Mouse (Mus musculus) hindbrain, postnatal 0 days (tissue): ENCODE measurements around the gene Abcf3. TPM values are rescaled to one million over a fixed set of nuclear protein-coding genes. Genes with fewer than 3 reads are reported as not detected.

Experiments
- ATAC-seq: fragments of 200-750 bp; cut with Nextera tagmentation; 2 replicates; pipeline ENCODE4 v1.8.0; 2017; ENCODE audit warnings: mild to moderate bottlenecking, moderate TSS enrichment, moderate library complexity
- DNase-seq: peaks from one replicate; pipeline ENCODE4 v3.0.0-alpha.2; 2015; ENCODE audit warnings: low spot score
- H3K27ac ChIP-seq: fragments of 300-500 bp; sonication (generic); 2 replicates; pipeline ENCODE4 v1.5.1; 2014; ENCODE audit warnings: mild to moderate bottlenecking
- H3K27me3 ChIP-seq: fragments of 300-500 bp; sonication (generic); 2 replicates; pipeline ENCODE4 v1.6.1; 2014; ENCODE audit warnings: low read length, mixed read lengths; ENCODE audit not compliant: insufficient read depth
- H3K36me3 ChIP-seq: fragments of 300-500 bp; sonication (generic); 2 replicates; pipeline ENCODE4 v1.6.1; 2014; ENCODE audit warnings: low read length, mixed read lengths; ENCODE audit not compliant: insufficient read depth
- H3K4me1 ChIP-seq: fragments of 300-500 bp; sonication (generic); 2 replicates; pipeline ENCODE4 v1.6.1; 2014; ENCODE audit warnings: antibody characterized with exemption, low read length, mixed read lengths; ENCODE audit not compliant: insufficient read depth
- H3K4me2 ChIP-seq: fragments of 300-500 bp; sonication (generic); 2 replicates; pipeline ENCODE4 v1.6.1; 2014; ENCODE audit warnings: low read depth, mild to moderate bottlenecking, low read length, moderate library complexity, mixed read lengths
- H3K4me3 ChIP-seq: fragments of 300-500 bp; sonication (generic); 2 replicates; pipeline ENCODE4 v1.5.1; 2014; ENCODE audit warnings: low read length
- H3K9ac ChIP-seq: fragments of 300-500 bp; sonication (generic); replicated peaks from 2 replicates; pipeline ENCODE4 v1.6.1; 2014; ENCODE audit warnings: mild to moderate bottlenecking, low read length, moderate library complexity, mixed read lengths
- H3K9me3 ChIP-seq: fragments of 300-500 bp; sonication (generic); 2 replicates; pipeline ENCODE4 v1.6.1; 2016; ENCODE audit warnings: low read length, mixed read lengths
- CTCF ChIP-seq: IDR thresholded peaks from 2 replicates; pipeline ENCODE4 v1.5.1; 2016; ENCODE audit warnings: antibody characterized with exemption, control low read depth, low read depth
- WGBS: fragments of 180-500 bp; shearing (Covaris S2); extraction: QIAGEN DNeasy Blood & Tissue Kit; methylation state at CpG from one replicate; pipeline ENCODE4 v1.1.7; 2014; 5-methylcytosine and 5-hydroxymethylcytosine counted together
- polyA plus RNA-seq: library from polyadenylated mRNA; unstranded; fragments of >200 nt; fragmentation: Nextera tagmentation; extraction: Ambion mirVana; gene quantifications from 2 replicates; pipeline ENCODE4 v1.2.1, GENCODE M21; 2015
- total RNA-seq: library from RNA; depleted of rRNA; stranded (reverse); fragments of >200 nt; gene quantifications from 2 replicates; pipeline ENCODE4 v1.2.3, GENCODE M21; 2014

Gene Abcf3
- total and polyA plus RNA-seq, 2 experiments from 2014 or later = 63.4 to 67.5 TPM

DNA sequence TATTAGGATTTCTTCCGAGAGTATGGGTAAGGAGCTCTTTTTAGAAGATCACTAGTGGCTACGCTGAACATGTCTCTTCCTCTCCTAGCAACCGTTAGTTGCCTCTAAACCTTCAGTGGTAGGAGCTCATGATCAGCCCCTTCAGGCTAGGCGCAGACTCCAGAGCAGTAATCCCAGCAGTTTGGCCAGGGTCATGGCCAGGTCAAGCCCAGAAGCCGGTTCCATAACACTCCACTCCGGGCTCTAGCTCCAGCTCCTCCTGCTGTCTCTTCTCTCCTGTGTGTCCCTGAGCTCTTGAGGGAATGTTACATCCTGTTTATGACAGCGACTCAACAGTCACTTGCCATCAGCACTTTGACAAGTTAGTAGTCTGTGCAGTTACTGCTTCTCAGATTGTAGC is 9.0 kb downstream of the Abcf3 start:
- WGBS = 82% methylated on average over 7 of the region's 7 CpGs
- TF ChIP-seq CTCF = no peak
- H3K4me3 ChIP-seq = no peak overlapping the region
- DNase-seq = no peak
- H3K9me3 ChIP-seq = no peaks in the 10 kb centered on the region
- H3K36me3 ChIP-seq = peaks cover 60% of the 10 kb centered on the region
- H3K4me1 ChIP-seq = no peaks in the 10 kb centered on the region
- no peak overlapping the region for H3K9ac ChIP-seq
- no peak overlapping the region for H3K4me2 ChIP-seq
- no peak overlapping the region for H3K27ac ChIP-seq
- no peaks in the 10 kb centered on the region for H3K27me3 ChIP-seq
- ATAC-seq = no peak

DNA sequence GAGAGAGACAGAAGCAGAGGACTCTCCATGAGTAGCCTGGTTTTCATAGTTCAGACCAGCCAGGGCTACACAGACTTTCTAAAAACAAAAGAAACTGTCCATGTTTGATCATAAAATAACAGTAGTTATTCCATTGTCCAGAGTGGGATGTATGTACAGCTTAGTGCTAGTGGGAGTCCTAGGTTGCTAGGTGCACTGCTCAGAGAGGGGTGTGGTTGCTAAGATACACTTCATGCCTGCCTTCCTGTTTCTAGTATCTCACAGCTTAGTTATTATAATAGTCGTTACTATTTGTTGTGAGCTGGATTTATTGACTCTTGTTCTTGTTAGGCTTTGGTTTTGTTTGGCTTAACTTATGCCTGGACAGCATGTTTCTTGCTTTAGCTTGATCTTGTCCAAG is 16.7 kb downstream of the Abcf3 start:
- Histone ChIP-seq H3K4me1 (no peaks in the 10 kb centered on the region), H3K36me3 (peaks cover 21% of the 10 kb centered on the region; the same call in 1 of the 2 replicates), H3K4me2 (no peak overlapping the region), H3K9me3 (no peaks in the 10 kb centered on the region), H3K27ac (no peak overlapping the region), H3K27me3 (no peaks in the 10 kb centered on the region), H3K9ac (no peak overlapping the region), H3K4me3 (no peak overlapping the region)
- 0 out of 2 replicates have a peak, but pooled peaks have one; percentile 30 for ATAC-seq
- no peak for TF ChIP-seq CTCF
- 27% methylated on average over 1 of the region's 1 CpGs for WGBS
- DNase-seq = no peak

DNA sequence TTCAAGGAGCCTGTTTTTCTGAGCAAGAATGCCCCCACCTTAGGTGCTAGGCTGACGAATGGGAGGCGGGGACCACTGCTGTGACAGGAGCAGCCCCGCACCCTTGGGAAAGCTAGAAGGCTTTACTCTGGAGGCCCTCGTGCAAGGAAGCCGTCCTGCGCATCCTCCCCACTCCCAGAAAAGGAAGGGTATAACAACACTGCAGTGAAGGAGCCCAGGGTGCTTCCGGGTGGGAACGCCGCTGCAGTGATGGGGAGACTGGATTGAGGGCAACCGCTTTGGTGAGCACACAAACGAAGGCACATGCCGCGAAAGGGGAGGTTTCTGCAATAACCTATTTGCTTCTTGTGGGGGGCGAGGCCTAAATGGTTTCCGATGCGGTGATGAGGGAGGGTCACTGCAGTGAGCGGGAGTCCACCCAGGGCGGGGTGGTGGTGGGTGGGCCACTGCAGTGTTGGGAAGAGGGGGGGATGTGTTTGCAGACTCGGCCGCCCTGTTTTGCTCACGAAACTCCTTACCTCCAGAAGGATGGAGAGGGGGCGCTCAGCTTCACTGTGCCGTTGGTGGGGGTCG is 41.1 kb downstream of the Abcf3 start, which contains the start of gene Vwa5b2:
Gene Vwa5b2, plus strand, starts transcription at position 106 of the 573 bp plus-strand sequence.
- DNase-seq = peak; percentile 65
- H3K27me3 ChIP-seq = peaks cover 17% of the 10 kb centered on the region

DNA sequence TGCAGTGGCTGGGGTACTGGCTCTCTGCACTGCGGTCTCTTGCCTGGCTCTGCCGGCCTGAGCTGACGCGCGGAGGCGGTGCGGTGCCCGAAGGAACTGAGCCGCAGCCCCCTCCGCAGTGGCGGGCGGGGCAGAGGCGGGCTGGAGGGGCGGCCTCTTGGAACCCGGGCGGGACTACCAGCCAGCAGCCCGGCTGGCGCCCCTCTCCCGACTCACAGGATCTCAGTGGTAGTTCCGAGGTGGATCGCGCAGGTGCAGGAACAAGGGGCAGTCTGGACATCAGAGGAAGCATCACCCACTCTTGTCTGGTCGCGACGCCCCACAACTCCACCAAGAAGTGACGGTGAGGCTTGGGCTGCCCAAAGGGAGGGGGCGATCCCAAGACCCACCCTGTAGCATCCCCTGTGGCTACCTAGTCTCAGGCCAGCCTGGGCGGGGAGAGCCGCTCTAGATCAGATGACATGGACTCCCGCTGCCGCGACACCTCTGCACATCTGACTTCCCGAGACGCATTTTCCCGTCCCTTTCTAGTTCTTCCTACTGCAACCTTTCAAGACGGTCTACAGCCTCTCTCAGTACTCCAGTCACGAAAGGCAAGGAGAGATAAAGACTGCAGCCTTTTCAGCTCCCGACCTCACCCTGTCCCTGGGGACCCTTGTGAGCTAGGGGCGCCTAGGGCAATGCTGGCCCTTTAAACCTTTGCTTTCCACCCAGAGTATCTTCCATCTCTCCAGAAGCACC is 41.7 kb downstream of the Abcf3 start:
- H3K9me3 ChIP-seq = no peaks in the 10 kb centered on the region
- peak overlapping the region; percentile 43 for H3K4me3 ChIP-seq
- H3K27me3 ChIP-seq = peaks cover 17% of the 10 kb centered on the region
- H3K27ac ChIP-seq = peak overlapping the region; percentile 78
- H3K4me1 ChIP-seq = no peaks in the 10 kb centered on the region
- peak overlapping the region; percentile 47 for H3K9ac ChIP-seq
- peak overlapping the region; percentile 80 for H3K4me2 ChIP-seq
- ATAC-seq (peak; percentile 90), DNase-seq (peak; percentile 84)
- TF ChIP-seq CTCF = no peak; the same call in 1 of the 2 replicates
- no peaks in the 10 kb centered on the region for H3K36me3 ChIP-seq
- WGBS = 0% methylated on average over 33 of the region's 39 CpGs

More for the DNA sequence above, 41.1 kb downstream of the Abcf3 start, which contains the start of gene Vwa5b2:
- H3K9ac ChIP-seq = peak within 1 kb of the TSS; percentile 47
- 0% methylated on average over 24 of the region's 24 CpGs for WGBS
- no peaks in the 10 kb centered on the region for H3K9me3 ChIP-seq
- H3K4me2 ChIP-seq = peak within 1 kb of the TSS; percentile 80
- no peak; the same call in 1 of the 2 replicates for TF ChIP-seq CTCF
- no peaks in the 10 kb centered on the region for H3K4me1 ChIP-seq
- no peaks in the 10 kb centered on the region for H3K36me3 ChIP-seq
- ATAC-seq = peak; percentile 85
- peak within 1 kb of the TSS; percentile 43 for H3K4me3 ChIP-seq
- peak within 1 kb of the TSS; percentile 78 for H3K27ac ChIP-seq

DNA sequence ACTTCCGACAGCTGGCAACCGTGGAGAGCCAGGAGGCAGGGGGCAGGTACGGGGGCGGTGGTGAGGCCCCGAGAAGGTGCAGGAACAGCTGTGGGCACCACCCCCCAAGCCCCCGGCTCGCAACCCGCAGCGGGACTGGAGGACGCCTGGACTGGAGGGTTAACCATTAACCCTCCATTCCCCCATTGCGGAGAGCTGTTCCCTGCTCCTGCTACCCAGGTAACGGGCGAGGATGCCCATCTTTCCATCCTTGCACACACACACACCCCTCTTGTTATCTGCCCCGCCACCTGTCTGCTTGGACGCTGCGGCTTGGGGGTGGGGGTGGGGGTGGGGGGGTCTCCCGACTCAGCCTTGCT is 42.3 kb downstream of the Abcf3 start:
- Histone ChIP-seq H3K4me1 (no peaks in the 10 kb centered on the region), H3K36me3 (no peaks in the 10 kb centered on the region), H3K9me3 (no peaks in the 10 kb centered on the region), H3K27me3 (peaks cover 17% of the 10 kb centered on the region), H3K27ac (peak overlapping the region; percentile 78), H3K4me2 (peak overlapping the region; percentile 80), H3K9ac (peak overlapping the region; percentile 47), H3K4me3 (peak overlapping the region; percentile 43)
- ATAC-seq (0 out of 2 replicates have a peak, but pooled peaks have one; percentile 14), DNase-seq (no peak)
- TF ChIP-seq CTCF = no peak
- WGBS = 5% methylated on average over 17 of the region's 17 CpGs

DNA sequence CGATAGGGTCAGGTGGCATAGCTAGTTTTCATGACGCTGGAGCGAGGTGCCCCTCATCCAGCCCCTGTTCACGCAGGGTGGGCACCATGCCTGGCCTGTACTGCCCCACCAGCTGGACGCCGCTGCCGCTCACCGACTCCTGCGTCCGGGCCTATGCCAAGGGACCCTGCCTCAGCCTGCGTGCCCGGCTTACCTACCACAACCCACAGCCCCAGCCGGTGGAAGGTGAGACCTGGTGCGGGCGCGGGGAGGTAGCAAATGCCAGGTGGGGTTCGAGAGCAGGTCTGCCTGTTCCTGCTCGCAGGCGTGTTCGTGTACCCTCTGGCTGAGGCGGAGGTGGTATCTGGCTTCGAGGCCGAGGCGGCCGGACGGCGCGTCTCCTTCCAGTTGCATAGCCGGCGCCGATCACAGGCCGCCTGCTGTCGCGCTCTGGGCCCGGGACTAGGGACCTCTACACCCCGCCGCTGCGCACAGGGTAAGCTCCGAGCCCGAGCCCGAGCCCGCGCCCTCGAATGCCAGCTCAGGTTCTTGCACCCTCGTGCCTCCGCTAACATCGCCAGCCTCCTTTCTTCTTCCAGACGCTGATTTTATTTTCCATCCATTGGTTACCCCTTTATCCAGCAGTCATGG is 42.8 kb downstream of the Abcf3 start:
- ATAC-seq = no peak
- no peak for TF ChIP-seq CTCF
- H3K9ac ChIP-seq = peak overlapping the region; percentile 45
- DNase-seq = peak; percentile 5
- peaks cover 17% of the 10 kb centered on the region for H3K27me3 ChIP-seq
- no peaks in the 10 kb centered on the region for H3K36me3 ChIP-seq
- no peaks in the 10 kb centered on the region for H3K9me3 ChIP-seq
- no peak overlapping the region for H3K27ac ChIP-seq
- H3K4me1 ChIP-seq = no peaks in the 10 kb centered on the region
- WGBS = 8% methylated on average over 48 of the region's 48 CpGs
- H3K4me3 ChIP-seq = peak overlapping the region; percentile 43
- peak overlapping the region; percentile 80 for H3K4me2 ChIP-seq
